Mouse (Mus musculus): Measurements from ENCODE around the gene Arhgdib. TPM values are rescaled to one million over a fixed set of nuclear protein-coding genes. Genes with fewer than 3 reads are reported as not detected.

Gene Arhgdib
- total and polyA plus RNA-seq, 2 experiments from 2014 or later: 14.9 to 29.3 TPM

DNA sequence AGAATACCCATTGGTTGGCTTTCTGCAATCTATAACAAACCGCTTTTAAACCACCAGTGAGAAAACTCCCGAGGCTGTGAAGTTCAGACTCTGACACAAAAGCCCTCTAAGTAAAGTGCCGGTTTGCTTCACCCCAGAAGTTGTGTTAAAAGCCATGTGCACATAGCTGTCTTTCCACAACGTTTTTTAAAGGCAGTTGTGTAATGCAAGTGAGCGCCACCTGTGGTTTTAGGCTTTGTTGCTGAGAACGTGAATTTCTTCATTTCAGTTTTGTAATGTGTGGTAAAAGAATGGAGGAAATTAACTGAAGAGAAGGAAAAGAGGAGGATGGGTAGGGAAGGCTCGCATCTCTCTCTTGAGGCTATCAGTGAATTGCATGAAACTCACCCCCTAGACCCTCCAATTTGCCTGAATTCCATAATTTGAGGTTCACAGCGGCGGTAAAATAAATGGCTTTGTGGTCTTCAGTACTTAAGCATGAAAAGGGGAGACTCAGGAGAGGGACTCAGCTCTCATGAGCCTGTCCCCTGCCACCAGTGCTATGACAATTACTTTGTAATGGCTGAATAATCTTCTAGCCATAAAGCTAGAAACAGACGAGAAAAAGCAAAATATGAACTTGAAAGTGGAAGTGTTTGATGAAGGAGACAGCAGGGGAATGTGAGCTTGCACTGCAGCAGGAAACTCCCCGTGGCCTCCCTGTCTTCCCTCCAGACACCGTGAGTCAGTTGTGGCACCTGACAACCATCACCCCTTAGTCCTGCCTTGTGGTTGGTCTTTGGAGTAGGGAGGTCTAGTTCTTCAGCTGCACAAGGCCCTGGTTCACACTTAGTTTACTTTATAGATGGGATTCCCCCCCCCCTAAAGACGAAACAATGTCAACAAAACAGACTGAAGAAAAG lies 23.2 kb upstream of the Arhgdib start:
- 65% methylated on average over 13 of the region's 13 CpGs for WGBS
- H3K4me2 ChIP-seq (ENCODE audit: low read depth): no peak overlapping the region
- no peaks in the 10 kb centered on the region for H3K27me3 ChIP-seq (ENCODE audit: insufficient read depth, low read length)

DNA sequence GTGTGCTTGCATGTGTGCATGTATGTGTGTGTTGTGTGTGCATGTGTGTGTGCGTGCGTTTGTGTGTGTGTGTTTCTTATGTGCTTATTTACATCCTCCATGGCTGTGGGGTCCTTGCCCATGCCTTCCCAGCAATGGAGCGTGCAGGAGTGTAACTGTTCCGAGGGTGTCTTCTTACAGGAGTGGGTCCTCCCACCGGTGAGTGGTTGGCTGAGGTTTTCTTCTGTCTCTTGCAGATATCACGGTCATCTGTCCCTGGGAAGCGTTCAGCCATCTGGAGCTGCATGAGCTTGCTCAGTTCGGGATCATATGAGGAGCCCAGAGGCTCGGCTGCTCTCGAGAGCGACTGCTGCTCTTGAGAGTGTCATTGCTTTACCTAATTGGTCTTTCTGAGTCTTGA lies 21.3 kb upstream of the Arhgdib start:
- Histone ChIP-seq H3K9me3 (ENCODE audit: low read length) (no peaks in the 10 kb centered on the region), H3K9ac (no peak overlapping the region), H3K4me3 (ENCODE audit: low read depth, low read length) (no peak overlapping the region), H3K4me2 (ENCODE audit: low read depth) (no peak overlapping the region), H3K36me3 (ENCODE audit: insufficient read depth) (no peaks in the 10 kb centered on the region), H3K27ac (ENCODE audit: low read depth, low read length) (no peak overlapping the region), H3K27me3 (ENCODE audit: insufficient read depth, low read length) (no peaks in the 10 kb centered on the region), H3K4me1 (ENCODE audit: insufficient read depth) (no peaks in the 10 kb centered on the region)
- WGBS: 83% methylated on average over 11 of the region's 11 CpGs
- no peak for DNase-seq
- ATAC-seq: no peak
- TF ChIP-seq CTCF (IDR thresholded peaks at IDR 0.05; ENCODE audit: low read depth): no peak

More for the DNA sequence above, 23.2 kb upstream of the Arhgdib start:
- ATAC-seq: no peak
- no peak overlapping the region for H3K4me3 ChIP-seq (ENCODE audit: low read depth, low read length)
- H3K9me3 ChIP-seq (ENCODE audit: low read length): no peaks in the 10 kb centered on the region
- H3K4me1 ChIP-seq (ENCODE audit: insufficient read depth): no peaks in the 10 kb centered on the region
- H3K27ac ChIP-seq (ENCODE audit: low read depth, low read length): no peak overlapping the region
- H3K36me3 ChIP-seq (ENCODE audit: insufficient read depth): no peaks in the 10 kb centered on the region
- peak; percentile 38 for TF ChIP-seq CTCF (IDR thresholded peaks at IDR 0.05; ENCODE audit: low read depth)
- no peak overlapping the region for H3K9ac ChIP-seq
- no peak for DNase-seq

GRCm38 (mm10) chr6:136959131-136959530 lies 17.4 kb upstream of the Arhgdib start:
- no peaks in the 10 kb centered on the region for H3K27me3 ChIP-seq (ENCODE audit: insufficient read depth, low read length)
- H3K4me3 ChIP-seq (ENCODE audit: low read depth, low read length): no peak overlapping the region
- no peak overlapping the region for H3K9ac ChIP-seq
- TF ChIP-seq CTCF (IDR thresholded peaks at IDR 0.05; ENCODE audit: low read depth): no peak
- H3K4me1 ChIP-seq (ENCODE audit: insufficient read depth): no peaks in the 10 kb centered on the region
- ATAC-seq (no peak), DNase-seq (no peak)
- no peak overlapping the region for H3K4me2 ChIP-seq (ENCODE audit: low read depth)
- no peaks in the 10 kb centered on the region for H3K36me3 ChIP-seq (ENCODE audit: insufficient read depth)
- WGBS: 61% methylated on average over 11 of the region's 11 CpGs
- no peak overlapping the region for H3K27ac ChIP-seq (ENCODE audit: low read depth, low read length)
- H3K9me3 ChIP-seq (ENCODE audit: low read length): no peaks in the 10 kb centered on the region

DNA sequence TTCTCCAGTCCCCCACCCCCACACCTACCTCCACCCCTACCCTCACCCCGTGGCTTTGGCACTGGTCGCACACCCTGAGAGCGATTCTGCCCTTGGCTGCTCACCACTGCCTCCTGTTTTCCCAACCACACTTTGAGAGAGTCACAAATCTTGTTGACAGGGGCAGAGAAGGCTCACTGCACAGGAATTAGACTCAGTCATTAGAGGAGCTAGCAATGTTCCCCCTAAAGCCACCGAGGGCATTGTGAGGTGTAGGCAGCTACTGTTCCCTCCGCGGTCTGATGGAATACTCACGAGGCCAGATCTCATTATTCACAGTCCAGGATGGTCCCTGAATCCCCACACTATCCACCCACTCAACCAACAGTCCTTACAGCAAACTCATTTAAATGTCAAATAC lies 15.4 kb upstream of the Arhgdib start:
- WGBS: 73% methylated on average over 7 of the region's 7 CpGs
- H3K4me2 ChIP-seq (ENCODE audit: low read depth): no peak overlapping the region
- no peaks in the 10 kb centered on the region for H3K9me3 ChIP-seq (ENCODE audit: low read length)
- no peak overlapping the region for H3K4me3 ChIP-seq (ENCODE audit: low read depth, low read length)
- H3K9ac ChIP-seq: no peak overlapping the region
- no peak for DNase-seq
- H3K27me3 ChIP-seq (ENCODE audit: insufficient read depth, low read length): no peaks in the 10 kb centered on the region
- ATAC-seq: no peak
- no peak for TF ChIP-seq CTCF (IDR thresholded peaks at IDR 0.05; ENCODE audit: low read depth)
- no peaks in the 10 kb centered on the region for H3K4me1 ChIP-seq (ENCODE audit: insufficient read depth)
- H3K36me3 ChIP-seq (ENCODE audit: insufficient read depth): no peaks in the 10 kb centered on the region
- H3K27ac ChIP-seq (ENCODE audit: low read depth, low read length): no peak overlapping the region

DNA sequence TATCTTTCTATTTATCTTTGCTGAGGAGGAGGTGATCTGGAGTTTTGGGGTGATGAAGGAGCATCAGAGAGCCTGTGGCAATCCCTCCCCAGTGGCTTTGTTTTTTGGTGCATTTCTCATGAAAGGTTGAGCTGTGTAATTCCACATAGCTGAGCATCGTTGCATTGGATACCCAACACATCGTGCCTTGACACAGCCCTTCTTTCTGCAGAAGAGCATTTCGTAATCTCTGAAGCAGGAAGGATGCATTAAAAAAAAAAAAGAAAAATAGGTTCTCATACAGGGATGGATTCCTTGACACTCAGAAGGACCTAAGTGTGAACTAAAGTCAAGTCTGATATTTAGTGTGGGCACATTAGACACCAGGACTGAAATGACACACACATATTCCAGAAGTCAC lies 13.5 kb upstream of the Arhgdib start:
- no peak for TF ChIP-seq CTCF (IDR thresholded peaks at IDR 0.05; ENCODE audit: low read depth)
- Histone ChIP-seq H3K27ac (ENCODE audit: low read depth, low read length) (no peak overlapping the region), H3K4me1 (ENCODE audit: insufficient read depth) (no peaks in the 10 kb centered on the region), H3K9ac (no peak overlapping the region), H3K4me3 (ENCODE audit: low read depth, low read length) (no peak overlapping the region), H3K27me3 (ENCODE audit: insufficient read depth, low read length) (no peaks in the 10 kb centered on the region), H3K9me3 (ENCODE audit: low read length) (no peaks in the 10 kb centered on the region), H3K4me2 (ENCODE audit: low read depth) (no peak overlapping the region), H3K36me3 (ENCODE audit: insufficient read depth) (no peaks in the 10 kb centered on the region)
- ATAC-seq (no peak), DNase-seq (no peak)
- WGBS: 90% methylated on average over 3 of the region's 3 CpGs

DNA sequence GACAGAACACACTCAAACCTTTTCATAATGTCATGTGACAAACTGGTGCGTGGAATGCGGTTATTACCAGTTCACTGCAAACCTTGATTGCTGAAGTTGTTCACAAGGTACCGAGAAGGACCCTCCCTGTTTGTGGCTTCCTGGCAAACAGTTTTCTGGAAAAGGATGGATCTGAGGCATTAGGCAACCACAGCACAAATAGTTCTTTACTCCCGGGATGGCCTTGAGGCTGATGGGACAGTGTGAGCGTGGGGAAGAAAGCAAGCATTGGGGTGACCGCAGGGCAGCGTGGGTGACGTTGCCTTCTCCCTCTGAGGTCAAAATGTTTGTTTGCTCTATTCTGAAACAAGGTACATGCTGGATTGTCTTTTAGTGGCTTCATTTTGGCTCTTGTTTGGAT lies 13.0 kb upstream of the Arhgdib start:
- Histone ChIP-seq H3K4me3 (ENCODE audit: low read depth, low read length) (no peak overlapping the region), H3K4me2 (ENCODE audit: low read depth) (no peak overlapping the region), H3K36me3 (ENCODE audit: insufficient read depth) (no peaks in the 10 kb centered on the region), H3K27ac (ENCODE audit: low read depth, low read length) (no peak overlapping the region), H3K4me1 (ENCODE audit: insufficient read depth) (no peaks in the 10 kb centered on the region), H3K9ac (no peak overlapping the region), H3K27me3 (ENCODE audit: insufficient read depth, low read length) (no peaks in the 10 kb centered on the region), H3K9me3 (ENCODE audit: low read length) (no peaks in the 10 kb centered on the region)
- no peak for TF ChIP-seq CTCF (IDR thresholded peaks at IDR 0.05; ENCODE audit: low read depth)
- DNase-seq (no peak), ATAC-seq (no peak)
- 92% methylated on average over 8 of the region's 8 CpGs for WGBS

- H3K27ac ChIP-seq (ENCODE audit: low read depth, low read length): no peak overlapping the region
- 89% methylated on average over 6 of the region's 6 CpGs for WGBS
- H3K4me2 ChIP-seq (ENCODE audit: low read depth): no peak overlapping the region
- H3K9ac ChIP-seq: no peak overlapping the region
- no peak for ATAC-seq
- H3K27me3 ChIP-seq (ENCODE audit: insufficient read depth, low read length): no peaks in the 10 kb centered on the region
- no peaks in the 10 kb centered on the region for H3K9me3 ChIP-seq (ENCODE audit: low read length)
- H3K4me3 ChIP-seq (ENCODE audit: low read depth, low read length): no peak overlapping the region
- no peak for TF ChIP-seq CTCF (IDR thresholded peaks at IDR 0.05; ENCODE audit: low read depth)
- no peaks in the 10 kb centered on the region for H3K36me3 ChIP-seq (ENCODE audit: insufficient read depth)
- DNase-seq: no peak
- no peaks in the 10 kb centered on the region for H3K4me1 ChIP-seq (ENCODE audit: insufficient read depth)
These were observed 12.5 kb upstream of the Arhgdib start for GRCm38 (mm10) chr6:136954192-136954591.
